Mouse (Mus musculus): Measurements from ENCODE around the gene Efnb3. TPM values are rescaled to one million over a fixed set of nuclear protein-coding genes. Genes with fewer than 3 reads are reported as not detected.

Gene Efnb3
- 0.23 and 0.28 TPM in 2 replicates for total RNA-seq (2023)

DNA sequence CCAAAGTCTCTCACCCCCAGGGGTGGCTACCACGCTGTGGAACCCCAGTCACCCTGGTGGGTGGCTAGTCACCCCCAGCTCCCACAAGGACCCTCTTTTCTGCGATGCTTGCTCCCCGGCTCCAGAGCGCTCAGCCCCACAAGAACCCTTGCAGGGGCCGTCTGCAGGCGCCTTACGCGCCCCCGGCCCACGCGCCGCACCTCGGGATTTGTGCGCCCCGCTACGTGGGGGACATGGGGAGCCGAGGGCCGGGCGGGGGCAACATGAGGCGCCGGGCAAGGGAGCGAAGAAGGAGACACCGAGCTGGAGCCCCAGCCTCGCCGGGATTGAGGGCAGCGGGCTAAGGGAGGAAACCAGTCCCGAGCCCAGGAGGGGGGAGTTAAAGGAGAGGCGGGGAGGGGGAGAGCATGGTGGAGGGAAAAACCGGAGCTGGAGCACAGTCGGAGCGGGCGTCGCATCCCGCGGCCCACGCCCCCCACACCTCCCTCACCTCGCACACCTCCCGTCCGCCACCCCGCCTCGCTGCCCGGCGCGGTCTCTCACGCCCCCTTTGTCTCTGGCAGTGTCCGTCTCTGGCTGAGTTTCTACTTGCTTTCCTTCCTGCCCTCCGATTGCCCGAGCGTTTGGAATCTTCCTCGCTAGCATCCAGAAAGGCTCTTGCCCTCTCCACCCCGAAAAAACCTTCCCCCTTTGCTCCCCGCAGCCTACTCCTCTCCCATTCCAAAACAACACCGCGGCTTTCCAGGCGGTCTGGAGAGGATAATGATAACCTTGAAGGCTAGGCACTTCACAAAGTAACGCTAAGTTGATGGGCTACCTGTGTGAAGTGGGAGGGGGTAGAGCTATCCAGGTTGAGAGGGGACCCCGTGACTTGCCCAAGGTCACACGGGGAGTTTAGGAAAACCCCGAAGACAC lies at the start of gene Efnb3:
Gene Efnb3, minus strand, starts transcription at position 355 of the 915 bp plus-strand sequence.

DNA sequence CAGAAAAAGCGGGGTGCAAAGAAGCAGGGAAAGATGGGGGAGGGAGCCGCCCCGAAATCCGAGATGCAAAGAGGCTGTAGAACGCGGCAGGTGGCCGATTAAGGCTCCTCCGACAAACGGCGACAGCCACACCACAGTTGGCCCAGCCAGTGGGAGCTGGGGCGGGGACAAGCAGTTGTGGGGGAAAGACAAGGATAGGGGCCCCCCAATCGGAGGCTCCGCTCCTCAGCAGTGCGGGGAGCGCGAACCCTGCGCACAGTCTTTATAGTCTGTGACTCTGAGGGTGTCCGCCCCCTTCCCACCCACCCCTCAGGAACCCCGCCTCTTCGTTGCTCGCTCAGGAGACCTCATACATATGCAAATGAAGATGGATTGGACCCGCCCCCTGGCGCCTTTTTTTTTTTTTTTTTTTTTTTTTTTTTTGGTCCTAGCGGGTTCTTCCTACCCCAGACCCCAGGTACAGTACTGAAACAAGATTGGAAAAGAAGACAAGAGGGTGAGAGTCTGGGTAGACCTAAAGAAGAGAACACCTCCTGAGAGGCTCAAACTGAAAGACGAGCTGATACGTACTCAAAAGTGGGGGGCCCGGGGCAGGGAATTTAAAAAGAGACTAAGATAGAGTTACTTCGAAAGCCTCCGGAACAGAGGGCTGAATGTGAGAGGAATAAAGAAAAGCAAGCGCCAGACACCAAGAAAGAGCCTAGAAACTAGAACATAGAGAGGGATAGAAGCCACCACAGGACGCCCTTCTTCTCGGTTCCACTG lies 45.9 kb upstream of the Efnb3 start, which contains the start of gene Atp1b2:
Gene Atp1b2, minus strand, starts transcription at position 217 of the 765 bp plus-strand sequence.

DNA sequence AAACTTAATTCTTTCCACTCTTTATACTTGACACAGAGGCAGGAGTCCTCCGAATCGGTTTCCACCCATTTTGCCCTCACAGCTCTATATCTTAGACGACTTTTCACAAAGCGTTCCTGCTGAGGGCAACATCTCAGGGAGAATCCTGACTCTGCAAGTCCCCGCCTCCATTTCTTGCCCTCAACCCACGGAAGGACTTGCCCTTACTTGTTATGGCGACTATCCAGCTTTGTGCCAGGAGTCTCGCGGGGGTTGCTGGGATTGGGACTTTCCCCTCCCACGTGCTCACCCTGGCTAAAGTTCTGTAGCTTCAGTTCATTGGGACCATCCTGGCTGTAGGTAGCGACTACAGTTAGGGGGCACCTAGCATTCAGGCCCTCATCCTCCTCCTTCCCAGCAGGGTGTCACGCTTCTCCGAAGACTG lies 20.1 kb upstream of the Efnb3 start, which contains the start of the genes Wrap53 and Trp53:
Gene Wrap53, minus strand, starts transcription at position 165 of the 424 bp plus-strand sequence.
Gene Trp53, plus strand, starts transcription at position 269 of the 424 bp plus-strand sequence.

DNA sequence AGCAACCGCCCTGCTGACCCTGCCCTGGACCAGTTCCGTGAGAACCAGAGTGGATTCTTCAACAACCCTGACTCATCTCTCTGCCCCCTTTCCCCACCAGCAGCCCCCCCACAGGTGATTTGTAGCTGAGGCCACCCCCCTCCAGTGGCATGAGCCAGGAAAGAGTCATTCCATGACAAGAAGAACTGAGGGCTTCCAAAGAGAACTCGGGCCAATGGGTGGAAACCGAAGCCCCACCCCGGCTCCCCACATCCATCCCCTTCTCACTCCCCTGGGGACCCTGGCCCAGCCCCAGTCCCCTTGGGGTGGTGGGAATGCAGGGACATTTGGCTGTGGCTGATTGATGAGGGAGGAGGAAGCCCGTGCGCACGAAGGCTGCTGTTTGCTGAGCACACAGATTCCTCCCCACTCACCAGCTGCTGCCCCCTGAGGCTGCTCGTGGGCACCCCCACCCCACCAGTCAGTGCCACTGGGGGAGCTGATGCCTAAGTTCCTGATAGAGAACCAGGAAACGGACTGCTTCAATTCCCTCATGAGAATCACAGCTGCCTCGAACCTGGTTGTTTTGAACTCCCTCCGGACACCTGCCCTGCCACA lies 10.8 kb downstream of the Efnb3 start, which contains the start of gene Dnah2:
Gene Dnah2, minus strand, starts transcription at position 51 of the 597 bp plus-strand sequence.

Other genes with a start within 250 kb of the Efnb3 start
- 10.1 and 10.6 TPM in 2 replicates for gene Cntrob, start 236.4 kb downstream of the Efnb3 start, total RNA-seq (2023)
- gene Trappc1, start 236.2 kb downstream of the Efnb3 start, total RNA-seq (2023), result 39.8 and 44.7 TPM in 2 replicates
- 0.52 TPM in 1 of 2 replicates, not detected in the other for gene Kcnab3, start 233.9 kb downstream of the Efnb3 start, total RNA-seq (2023)
- gene Rnf227, start 219.7 kb downstream of the Efnb3 start, total RNA-seq (2023), result 0.66 and 0.93 TPM in 2 replicates
- 11.1 and 13.1 TPM in 2 replicates for gene Chd3, start 190.8 kb downstream of the Efnb3 start, total RNA-seq (2023)
- 20.3 and 25.1 TPM in 2 replicates for gene Naa38, start 164.7 kb downstream of the Efnb3 start, total RNA-seq (2023)
- gene Cyb5d1, start 164.6 kb downstream of the Efnb3 start, total RNA-seq (2023), result 27.9 and 30.6 TPM in 2 replicates
- gene Tmem88, start 162.0 kb downstream of the Efnb3 start, total RNA-seq (2023), result 3.1 and 3.2 TPM in 2 replicates
- 256 and 289 TPM in 2 replicates for gene Kdm6b, start 146.5 kb downstream of the Efnb3 start, total RNA-seq (2023)
- 2.1 and 6.3 TPM in 2 replicates for gene Dnah2, start 11.1 kb downstream of the Efnb3 start, total RNA-seq (2023)
- gene Wrap53, start 20.1 kb upstream of the Efnb3 start, total RNA-seq (2023), result 9.3 and 11.2 TPM in 2 replicates
- gene Trp53, start 20.2 kb upstream of the Efnb3 start, total RNA-seq (2023), result 33.7 and 43.7 TPM in 2 replicates
- not detected in 2 replicates for gene Atp1b2, start 45.7 kb upstream of the Efnb3 start, total RNA-seq (2023)
- gene Shbg, start 57.7 kb upstream of the Efnb3 start, total RNA-seq (2023), result not detected in 2 replicates
- not detected in 2 replicates for gene Sat2, start 61.8 kb upstream of the Efnb3 start, total RNA-seq (2023)
- gene Fxr2, start 72.8 kb upstream of the Efnb3 start, total RNA-seq (2023), result 43.9 and 65.2 TPM in 2 replicates
- gene Sox15, start 95.1 kb upstream of the Efnb3 start, total RNA-seq (2023), result 0.95 TPM in 1 of 2 replicates, not detected in the other
- 67.2 and 77.6 TPM in 2 replicates for gene Mpdu1, start 102.4 kb upstream of the Efnb3 start, total RNA-seq (2023)
- 79.5 and 104 TPM in 2 replicates for gene Cd68, start 105.9 kb upstream of the Efnb3 start, total RNA-seq (2023)
- gene Eif4a1, start 112.2 kb upstream of the Efnb3 start, total RNA-seq (2023), result 525 and 565 TPM in 2 replicates
- gene Senp3, start 121.9 kb upstream of the Efnb3 start, total RNA-seq (2023), result 77.3 and 91.6 TPM in 2 replicates
- 10.0 and 11.1 TPM in 2 replicates for gene Tnfsf13, start 125.6 kb upstream of the Efnb3 start, total RNA-seq (2023)
- 7.3 and 8.2 TPM in 2 replicates for gene Tnfsf12, start 135.6 kb upstream of the Efnb3 start, total RNA-seq (2023)
- 1.4 and 4.9 TPM in 2 replicates for gene Tnfsfm13, start 135.9 kb upstream of the Efnb3 start, total RNA-seq (2023)
- gene Polr2a, start 198.4 kb upstream of the Efnb3 start, total RNA-seq (2023), result 74.6 and 76.6 TPM in 2 replicates
- gene Slc35g3, start 201.8 kb upstream of the Efnb3 start, total RNA-seq (2023), result not detected in 2 replicates
- 0.70 and 1.2 TPM in 2 replicates for gene Zbtb4, start 205.7 kb upstream of the Efnb3 start, total RNA-seq (2023)
- gene Chrnb1, start 235.7 kb upstream of the Efnb3 start, total RNA-seq (2023), result 0.54 and 1.0 TPM in 2 replicates
- not detected in 2 replicates for gene Fgf11, start 241.7 kb upstream of the Efnb3 start, total RNA-seq (2023)
- gene Tmem102, start 245.4 kb upstream of the Efnb3 start, total RNA-seq (2023), result not detected in 2 replicates

Measured in neutrophil, adult 65 days (primary cell).